Mouse (Mus musculus): ENCODE data around the gene Mtmr12.

Mtmr12 gene

GRCm38 (mm10) chr15:12284794-12285534, 80.1 kb downstream of the Mtmr12 start:
- DNase-seq, result no peak

GRCm38 (mm10) chr15:12285535-12285809, 80.6 kb downstream of the Mtmr12 start:
- DNase-seq, result no peak

GRCm38 (mm10) chr15:12290330-12290729, 85.5 kb downstream of the Mtmr12 start:
- DNase-seq, result no peak

GRCm38 (mm10) chr15:12291757-12292156, 86.9 kb downstream of the Mtmr12 start:
- no peak for DNase-seq

- DNase-seq, result no peak
Observed at GRCm38 (mm10) chr15:12296228-12296627, 91.4 kb downstream of the Mtmr12 start.

- no peak for DNase-seq
Observed at GRCm38 (mm10) chr15:12298231-12298737, 93.5 kb downstream of the Mtmr12 start.

DNA sequence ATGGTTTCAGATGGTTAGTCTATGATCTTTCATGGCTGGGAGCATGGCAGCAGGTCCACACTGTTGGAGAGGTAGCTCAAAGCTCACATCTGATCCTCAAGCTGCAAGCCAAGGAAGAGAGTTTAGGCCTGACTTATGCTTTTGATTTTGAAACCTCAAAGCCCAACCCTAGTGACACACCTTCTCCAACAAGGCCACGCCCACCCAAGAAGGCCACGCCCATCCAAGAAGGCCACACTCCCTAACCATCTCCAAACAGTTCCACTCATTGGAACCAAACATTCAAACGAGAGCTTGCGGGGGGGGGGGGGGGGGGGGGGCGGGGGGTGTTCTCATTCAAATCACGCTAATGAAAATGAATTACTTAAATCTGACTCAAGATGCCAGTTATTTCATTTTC, 96.9 kb downstream of the Mtmr12 start:
- DNase-seq, result no peak

- no peak for DNase-seq
Observed at GRCm38 (mm10) chr15:12306188-12307071, 101.6 kb downstream of the Mtmr12 start.

DNA sequence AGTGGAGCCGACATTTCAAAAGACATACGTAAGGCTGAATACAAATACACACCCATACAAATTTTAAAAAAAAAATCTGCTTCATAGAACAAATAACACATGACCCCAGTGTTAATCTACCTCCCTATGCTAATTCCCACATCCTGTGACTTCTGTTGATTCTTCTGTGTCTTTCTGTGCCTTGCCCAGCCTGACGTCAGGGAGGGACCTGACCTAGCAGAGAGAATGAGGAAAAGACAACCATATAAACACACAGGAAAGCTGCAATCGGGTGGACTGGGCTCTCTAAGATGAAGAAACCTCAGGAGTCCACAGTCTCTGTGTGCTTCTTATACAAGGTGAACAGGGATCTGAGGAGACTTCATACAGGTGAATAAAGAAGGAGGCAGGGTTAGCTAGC, 102.3 kb downstream of the Mtmr12 start:
- no peak for DNase-seq

DNA sequence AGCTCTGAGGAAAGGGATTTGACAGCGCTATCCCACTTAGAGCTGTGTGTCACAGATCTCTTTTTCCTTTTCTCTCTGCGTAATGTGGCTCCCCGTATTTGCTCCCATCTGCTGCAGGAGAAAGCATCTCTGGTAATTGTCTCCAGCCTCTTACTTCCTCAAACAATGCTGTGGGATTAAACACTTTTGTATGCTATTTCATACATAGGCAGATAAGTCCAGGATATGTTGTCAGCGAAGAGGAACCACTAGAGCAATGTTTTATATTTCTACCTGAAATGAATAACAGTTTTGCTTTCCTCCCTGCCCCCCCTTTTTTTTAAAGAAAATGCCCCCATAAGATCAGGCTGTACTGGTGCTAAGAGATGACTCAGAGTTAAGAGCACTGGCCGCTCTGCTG, 103.7 kb downstream of the Mtmr12 start:
- DNase-seq, result no peak

- DNase-seq, result no peak
Observed at GRCm38 (mm10) chr15:12310676-12311075, 105.8 kb downstream of the Mtmr12 start.

- DNase-seq, result no peak
Observed at GRCm38 (mm10) chr15:12311465-12311864, 106.6 kb downstream of the Mtmr12 start.

- DNase-seq, result no peak
Observed at GRCm38 (mm10) chr15:12313255-12313654, 108.4 kb downstream of the Mtmr12 start.

DNA sequence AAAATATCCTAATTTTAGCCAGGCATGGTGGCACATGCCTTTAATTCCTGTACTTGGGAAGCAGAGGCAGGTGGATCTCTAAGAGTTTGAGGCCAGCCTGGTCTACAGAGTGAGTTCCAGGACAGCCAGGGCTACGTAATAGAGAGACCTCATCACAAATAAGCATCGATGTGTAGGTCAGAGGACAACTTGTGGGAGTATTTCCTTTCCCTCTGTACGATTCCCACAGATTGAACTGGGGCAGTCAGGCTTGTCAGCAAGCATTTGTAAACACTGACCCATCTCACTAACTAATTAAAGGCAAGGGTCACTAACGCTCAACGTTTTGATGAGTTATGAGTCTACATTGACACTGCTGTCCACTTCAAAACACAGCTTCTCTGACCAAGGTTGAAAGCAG, 109.8 kb downstream of the Mtmr12 start:
- no peak for DNase-seq

- DNase-seq, result no peak
Observed at GRCm38 (mm10) chr15:12315996-12316395, 111.2 kb downstream of the Mtmr12 start.

GRCm38 (mm10) chr15:12317290-12317689, 112.5 kb downstream of the Mtmr12 start:
- DNase-seq, result no peak

DNA sequence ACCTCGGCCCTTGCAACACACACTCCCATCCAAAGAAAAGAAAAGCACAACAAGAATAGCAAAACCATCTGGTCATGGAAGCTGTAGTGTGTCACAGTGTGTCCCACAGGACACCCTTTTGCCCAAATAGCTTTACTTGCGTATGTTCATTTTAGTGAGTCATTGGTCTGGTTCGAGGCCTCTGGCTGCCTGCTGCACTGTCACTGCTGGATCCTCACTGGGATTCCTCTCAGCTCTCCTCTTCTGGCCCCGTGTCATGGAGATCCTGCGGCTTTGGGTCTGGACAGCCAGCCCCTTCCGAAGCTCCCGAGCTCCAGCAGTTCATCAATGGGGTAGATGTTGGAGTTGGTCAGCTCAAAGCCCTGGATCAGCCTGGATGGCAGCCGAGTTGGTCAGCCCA, 113.6 kb downstream of the Mtmr12 start:
- DNase-seq, result no peak

- DNase-seq, result no peak
Observed at GRCm38 (mm10) chr15:12319889-12320288, 115.1 kb downstream of the Mtmr12 start.

GRCm38 (mm10) chr15:12320441-12321090, 115.7 kb downstream of the Mtmr12 start:
- no peak for DNase-seq

DNA sequence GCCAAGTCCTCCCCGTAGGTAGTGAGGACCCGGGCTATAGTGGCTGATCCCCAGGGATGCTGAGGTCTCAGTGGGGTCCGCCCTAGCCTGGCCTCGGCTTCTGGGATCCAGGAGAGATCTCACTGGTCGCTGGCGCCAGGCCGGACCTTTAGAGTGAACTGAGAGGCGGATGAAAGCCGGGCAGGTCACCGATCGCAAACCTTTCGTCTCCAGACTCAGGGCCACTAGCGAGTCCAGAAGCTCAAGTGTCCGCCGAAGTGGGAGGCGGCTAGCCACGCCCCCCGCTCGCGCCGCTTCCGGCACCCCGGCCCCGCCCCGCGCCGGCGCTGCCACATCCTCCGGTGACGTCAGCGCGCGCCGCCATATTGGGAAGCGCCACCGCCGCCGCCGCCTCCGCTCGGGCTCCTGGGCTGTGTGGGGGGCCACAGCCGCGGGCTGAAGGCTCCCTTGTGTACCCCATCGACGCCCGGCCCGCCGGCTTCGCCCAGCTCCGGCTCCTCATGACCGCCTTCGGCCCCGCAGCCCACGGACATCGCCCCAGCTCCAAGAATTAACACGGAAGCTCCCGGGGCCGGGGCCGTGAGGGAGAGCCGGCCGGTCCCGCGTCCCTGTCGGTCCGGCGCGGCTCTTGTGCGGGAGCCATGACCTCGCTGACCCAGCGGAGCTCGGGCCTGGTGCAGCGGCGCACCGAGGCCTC, 116.4 kb downstream of the Mtmr12 start, which contains the start of gene Golph3:
Gene Golph3, plus strand, starts transcription at position 360 of the 697 bp plus-strand sequence.
- DNase-seq, result peak; percentile 98 to 99

DNA sequence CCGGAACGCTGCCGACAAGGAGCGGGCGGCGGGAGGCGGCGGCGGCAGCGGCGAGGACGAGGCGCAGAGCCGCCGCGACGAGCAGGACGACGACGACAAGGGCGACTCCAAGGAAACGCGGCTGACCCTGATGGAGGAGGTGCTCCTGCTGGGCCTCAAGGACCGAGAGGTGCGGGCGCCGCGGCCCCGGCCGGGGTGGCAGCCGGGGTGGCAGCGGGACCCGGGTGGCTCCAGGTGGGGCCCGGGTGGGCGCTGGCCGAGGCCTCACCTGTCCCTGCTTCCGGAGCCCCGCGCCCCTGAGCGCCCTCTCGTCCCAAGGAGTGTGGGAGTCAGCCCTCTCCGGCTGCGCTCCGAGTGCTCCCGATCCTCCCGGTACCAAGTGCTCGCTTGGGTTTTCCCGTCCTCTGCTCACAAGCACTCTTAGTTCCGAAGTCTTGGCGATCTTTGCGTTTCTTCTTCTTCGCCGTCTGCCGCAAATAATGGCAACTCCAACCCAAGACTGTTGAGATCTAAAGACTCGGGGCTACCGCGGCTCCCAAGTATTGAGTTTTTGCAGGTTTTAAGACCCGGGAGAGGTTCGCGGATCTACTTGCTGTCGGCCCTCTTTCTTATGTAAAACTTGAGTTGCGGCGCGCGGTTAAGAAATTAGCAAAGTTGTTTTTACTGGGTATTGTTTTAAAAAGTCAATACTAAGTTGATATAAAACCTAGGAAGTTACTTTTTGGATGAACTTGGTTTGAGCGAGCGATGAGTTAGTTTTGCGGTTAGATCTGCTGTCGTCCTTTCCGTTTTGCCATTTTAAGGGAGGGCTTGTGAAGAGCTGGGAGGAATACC, 117.2 kb downstream of the Mtmr12 start, which contains the start of gene 1810049J17Rik:
Gene 1810049J17Rik, minus strand, starts transcription at position 112 of the 834 bp plus-strand sequence.
- peak in 1 of 2 experiments; percentile 64 for DNase-seq
